Mouse (Mus musculus) cerebellum, adult 18-20 months (tissue): ENCODE data around the gene Glp2r.

Experiments
- DNase-seq, 2 experiments: peaks; one replicate each; pipeline ENCODE4 v3.0.0; 2021

Glp2r gene

GRCm38 (mm10) chr11:67632906-67633305 lies 138.0 kb downstream of the Glp2r start:
- no peak for DNase-seq

GRCm38 (mm10) chr11:67628522-67628921 lies 142.4 kb downstream of the Glp2r start:
- DNase-seq, result no peak

DNA sequence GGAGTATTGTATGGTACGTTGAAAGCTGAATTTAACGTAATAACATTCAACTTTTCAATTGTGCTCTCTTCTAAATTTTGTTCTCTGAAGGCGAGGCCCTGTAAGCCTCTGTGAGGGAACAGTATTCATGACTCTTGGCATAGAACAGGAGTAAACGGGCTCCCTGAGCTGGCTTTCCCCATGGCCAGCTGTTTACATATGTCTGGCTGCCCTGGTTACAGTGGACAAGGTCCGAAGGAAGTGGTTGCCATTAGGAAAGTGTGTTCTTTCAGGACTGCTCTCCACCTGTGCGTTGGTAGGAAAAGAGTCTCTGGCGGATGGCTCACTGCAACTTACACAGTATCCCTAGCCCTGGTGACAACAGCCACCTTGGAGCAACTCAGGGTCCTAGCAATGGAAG lies 143.8 kb downstream of the Glp2r start:
- no peak for DNase-seq

DNA sequence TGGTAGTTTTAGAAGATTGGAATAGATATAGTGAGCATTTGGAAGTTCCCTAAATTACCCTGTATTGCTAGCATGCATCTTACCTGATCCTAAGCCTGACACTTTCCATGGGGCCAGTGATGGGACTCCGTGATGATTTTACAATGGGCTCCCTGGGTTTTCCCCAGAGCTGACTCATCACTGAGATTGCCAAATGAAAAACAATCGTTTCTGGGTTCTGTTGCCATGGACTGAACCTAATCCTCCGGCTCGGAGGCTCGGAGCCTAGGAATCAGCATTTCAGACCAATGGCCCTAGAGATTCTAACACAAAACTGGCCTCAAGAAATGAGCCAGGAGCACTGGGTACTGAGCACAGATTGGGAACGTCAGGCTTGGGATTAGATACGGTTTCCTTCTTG lies 148.6 kb downstream of the Glp2r start:
- no peak for DNase-seq

DNA sequence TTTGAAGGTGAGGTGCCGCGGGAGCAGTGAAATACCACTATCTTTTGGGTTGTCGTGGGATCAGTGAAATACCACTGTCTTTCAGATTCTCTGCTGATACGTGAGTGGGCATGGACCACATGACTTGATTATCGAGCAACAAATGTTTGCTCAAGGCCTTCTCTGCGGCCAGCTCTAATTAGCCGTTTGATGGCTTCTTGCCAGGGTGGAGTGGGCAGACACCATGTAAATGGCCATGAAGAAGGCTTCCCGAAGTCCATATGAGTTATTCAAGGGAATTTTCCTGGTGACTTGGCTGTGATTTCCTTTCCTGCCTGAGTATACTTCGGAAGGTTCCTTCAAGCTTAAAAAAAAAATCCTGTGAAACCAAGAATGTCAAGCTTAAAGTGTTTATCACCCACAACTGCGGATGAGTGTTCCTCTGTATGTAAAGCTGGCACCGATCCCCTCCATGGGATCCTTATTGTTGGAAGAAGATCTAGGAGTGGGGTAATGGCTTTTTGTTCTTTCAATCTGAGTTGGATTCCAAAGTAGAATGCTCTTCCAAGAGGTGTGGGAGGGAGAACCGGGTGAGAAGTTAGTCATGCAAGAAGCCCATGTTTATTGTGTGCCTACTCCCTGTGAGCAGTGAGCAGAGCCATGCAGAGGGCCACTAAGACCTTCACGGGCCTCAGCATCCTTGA lies 154.3 kb downstream of the Glp2r start:
- DNase-seq, result no peak

GRCm38 (mm10) chr11:67612158-67612839 lies 158.7 kb downstream of the Glp2r start:
- DNase-seq, result no peak
